In the genomic region with DNA sequence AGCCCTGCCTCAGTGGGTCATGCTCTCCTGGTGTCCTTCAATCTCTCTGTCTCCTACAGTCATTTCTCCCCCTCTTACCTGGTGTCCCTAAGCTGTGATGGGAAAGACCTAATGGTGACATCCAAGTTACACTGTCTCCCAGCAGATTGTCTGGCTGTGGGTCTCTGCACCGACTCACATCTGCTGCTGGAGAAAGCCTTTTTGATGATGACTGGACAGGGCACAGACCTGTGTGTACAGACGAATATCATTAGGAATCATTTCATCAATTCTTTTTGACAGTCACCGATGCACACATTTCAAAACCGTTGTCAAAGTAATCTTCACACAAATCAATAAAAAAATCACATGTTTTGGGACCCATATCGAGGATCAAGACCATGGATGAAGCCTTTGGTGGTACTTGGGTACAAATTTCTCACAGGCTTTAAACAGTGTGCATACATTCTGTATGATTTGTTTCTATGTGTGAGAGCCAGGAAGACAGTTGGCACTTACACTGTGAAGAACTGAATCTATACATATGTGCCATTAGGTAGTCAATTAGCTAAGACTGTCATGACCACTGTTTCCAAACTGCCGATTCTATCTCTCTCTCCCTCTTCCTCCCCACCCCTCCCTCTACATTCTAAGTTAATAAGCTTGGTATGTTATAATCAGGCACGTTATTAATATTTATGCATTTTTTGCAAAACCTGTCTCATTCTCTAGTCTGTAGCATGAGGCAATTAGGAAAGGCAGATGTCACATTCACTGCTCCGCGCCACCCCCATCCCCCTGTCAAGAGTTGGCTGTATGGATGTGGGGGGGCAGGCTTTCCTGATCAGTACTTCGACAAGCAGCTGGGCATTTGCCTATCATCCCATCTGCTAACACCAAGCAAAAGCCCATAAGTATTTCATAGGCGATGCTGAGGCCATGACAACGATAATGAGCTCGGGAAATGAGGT, we compare ENCODE assay signal across 14 mouse cellular contexts.
A peak's percentile ranks its signal among the peaks of the same experiment; 100 is the strongest.
DNase-seq lines count a peak whose midpoint lies in the region; ATAC-seq and TF ChIP-seq lines count a peak whose summit lies in the region.
"Had no signal": no experiment of that assay in that cellular context is flagged by ENCODE, and none has a peak within 500 bp of the region (broad histone marks: within the 10 kb centered on the region; RNA-seq: fewer than 3 reads in every experiment).

No protein-coding gene starts in this region.

- no peaks in the 10 kb centered on the region for H3K9me3 ChIP-seq in lung, embryonic 14.5 days (ENCODE audit: low read depth, low read length)
- H3K9me3 ChIP-seq in hindbrain, embryonic 10.5 days = no peaks in the 10 kb centered on the region
- H3K9me3 ChIP-seq in neural tube, embryonic 12.5 days = no peaks in the 10 kb centered on the region
- H3K9me3 ChIP-seq: intestine, embryonic 15.5 days; limb, embryonic 15.5 days had no signal

- no peak for TF ChIP-seq EP300 in heart, adult 2 months (IDR thresholded peaks at IDR 0.05; ENCODE audit: insufficient read depth, low read depth, low read length)

- no peak overlapping the region for H3K9ac ChIP-seq in lung, embryonic 14.5 days
- no peak overlapping the region for H3K9ac ChIP-seq in neural tube, embryonic 12.5 days
- H3K9ac ChIP-seq in heart, adult 2 months (ENCODE audit: low read depth, low read length) = no peak overlapping the region
- H3K9ac ChIP-seq: intestine, embryonic 15.5 days; limb, embryonic 15.5 days had no signal

- WGBS in lung, embryonic 14.5 days = 56% methylated on average over 13 of the region's 13 CpGs
- WGBS in hindbrain, embryonic 10.5 days = 81% methylated on average over 13 of the region's 13 CpGs
- 80% methylated on average over 13 of the region's 13 CpGs for WGBS in neural tube, embryonic 12.5 days
- WGBS in heart, adult 2 months = 79% methylated on average over 13 of the region's 13 CpGs

- no peak for TF ChIP-seq CTCF in lung, embryonic 14.5 days (IDR thresholded peaks at IDR 0.05; ENCODE audit: low read depth)
- no peak for TF ChIP-seq CTCF in heart, adult 2 months (IDR thresholded peaks at IDR 0.05)

- H3K79me2 ChIP-seq in heart, adult 2 months (replicated peaks; ENCODE audit: control insufficient read depth, insufficient read depth, low read length) = no peaks in the 10 kb centered on the region

- peak; percentile 40 for DNase-seq in lung, embryonic 14.5 days
- DNase-seq in lung, postnatal 10 days = no peak
- DNase-seq in hindbrain, embryonic 10.5 days (ENCODE audit: low spot score) = peak; percentile 3
- DNase-seq in layer of hippocampus, adult 9-10 months (ENCODE audit: low spot score) = peak; percentile 11
- DNase-seq in heart, adult 2 months = no peak
- no peak for DNase-seq in heart, postnatal 14 days
- no peak for DNase-seq in left cerebral cortex, postnatal 25 days (ENCODE audit: low spot score in 2 of 2)
- DNase-seq: adrenal gland, adult 2 months; cerebellum, postnatal 25 days; lung, adult 2 months had no signal

- H3K4me2 ChIP-seq in lung, embryonic 14.5 days = no peak overlapping the region
- H3K4me2 ChIP-seq in neural tube, embryonic 12.5 days (replicated peaks) = no peak overlapping the region
- H3K4me2 ChIP-seq: intestine, embryonic 15.5 days; limb, embryonic 15.5 days had no signal

- intact Hi-C loops in heart, adult 2 months (cut with DNase I) = no loop called here
- intact Hi-C loops in heart, postnatal 14 days (cut with DNase I) = no loop called here
- intact Hi-C loops in left cerebral cortex, postnatal 25 days (cut with DNase I) = no loop called here

- no peaks in the 10 kb centered on the region for H3K36me3 ChIP-seq in lung, embryonic 14.5 days (ENCODE audit: insufficient read depth)
- no peaks in the 10 kb centered on the region for H3K36me3 ChIP-seq in hindbrain, embryonic 10.5 days
- no peaks in the 10 kb centered on the region for H3K36me3 ChIP-seq in neural tube, embryonic 12.5 days
- no peaks in the 10 kb centered on the region for H3K36me3 ChIP-seq in heart, adult 2 months (ENCODE audit: control insufficient read depth, insufficient read depth, low read length)
- H3K36me3 ChIP-seq: intestine, embryonic 15.5 days; limb, embryonic 15.5 days had no signal

- peak; percentile 28; the same call in 1 of the 2 replicates for ATAC-seq in lung, embryonic 14.5 days (ENCODE audit: insufficient read depth)
- ATAC-seq in neural tube, embryonic 12.5 days (ENCODE audit: low FRiP score, low read depth) = peak; percentile 53; the same call in 1 of the 2 replicates
- ATAC-seq: intestine, embryonic 15.5 days had no signal

- no peaks in the 10 kb centered on the region for H3K4me1 ChIP-seq in lung, embryonic 14.5 days (ENCODE audit: insufficient read depth)
- no peaks in the 10 kb centered on the region for H3K4me1 ChIP-seq in hindbrain, embryonic 10.5 days (replicated peaks)
- no peaks in the 10 kb centered on the region for H3K4me1 ChIP-seq in neural tube, embryonic 12.5 days
- no peaks in the 10 kb centered on the region for H3K4me1 ChIP-seq in heart, adult 2 months (ENCODE audit: control insufficient read depth, insufficient read depth, low read length)
- H3K4me1 ChIP-seq: intestine, embryonic 15.5 days; limb, embryonic 15.5 days had no signal

- no peak overlapping the region for H3K27ac ChIP-seq in lung, embryonic 14.5 days (ENCODE audit: low read depth)
- no peak overlapping the region for H3K27ac ChIP-seq in hindbrain, embryonic 10.5 days
- no peak overlapping the region for H3K27ac ChIP-seq in neural tube, embryonic 12.5 days
- no peak overlapping the region for H3K27ac ChIP-seq in heart, adult 2 months
- H3K27ac ChIP-seq: intestine, embryonic 15.5 days; limb, embryonic 15.5 days; stomach, postnatal 0 days had no signal

- no peak for TF ChIP-seq POLR2A in heart, adult 2 months (IDR thresholded peaks at IDR 0.05; ENCODE audit: insufficient read depth, low read depth, low read length)

- no peak overlapping the region for H3K4me3 ChIP-seq in lung, embryonic 14.5 days (ENCODE audit: low read depth, low read length)
- no peak overlapping the region for H3K4me3 ChIP-seq in hindbrain, embryonic 10.5 days
- no peak overlapping the region for H3K4me3 ChIP-seq in neural tube, embryonic 12.5 days
- H3K4me3 ChIP-seq in heart, adult 2 months = no peak overlapping the region
- H3K4me3 ChIP-seq: intestine, embryonic 15.5 days; limb, embryonic 15.5 days had no signal

- H3K27me3 ChIP-seq in lung, embryonic 14.5 days (ENCODE audit: insufficient read depth, low read length) = no peaks in the 10 kb centered on the region
- no peaks in the 10 kb centered on the region for H3K27me3 ChIP-seq in hindbrain, embryonic 10.5 days (ENCODE audit: insufficient read depth, poor library complexity, severe bottlenecking)
- no peaks in the 10 kb centered on the region for H3K27me3 ChIP-seq in neural tube, embryonic 12.5 days (replicated peaks)
- no peaks in the 10 kb centered on the region for H3K27me3 ChIP-seq in heart, adult 2 months (ENCODE audit: control insufficient read depth, insufficient read depth, low read length)
- H3K27me3 ChIP-seq: intestine, embryonic 15.5 days; limb, embryonic 15.5 days had no signal

Comparison
In these comparisons a context has a peak if more than half of its experiments do, and no peak if none do; other contexts are left out.
1. DNase-seq: peak in lung, embryonic 14.5 days (single experiment), hindbrain, embryonic 10.5 days (single experiment) and layer of hippocampus, adult 9-10 months (single experiment); none in lung, postnatal 10 days (single experiment), heart, adult 2 months (0 of 2), heart, postnatal 14 days (0 of 2) and left cerebral cortex, postnatal 25 days (0 of 2).